Mouse (Mus musculus): Measurements from ENCODE around the gene Il2rb.

DNA sequence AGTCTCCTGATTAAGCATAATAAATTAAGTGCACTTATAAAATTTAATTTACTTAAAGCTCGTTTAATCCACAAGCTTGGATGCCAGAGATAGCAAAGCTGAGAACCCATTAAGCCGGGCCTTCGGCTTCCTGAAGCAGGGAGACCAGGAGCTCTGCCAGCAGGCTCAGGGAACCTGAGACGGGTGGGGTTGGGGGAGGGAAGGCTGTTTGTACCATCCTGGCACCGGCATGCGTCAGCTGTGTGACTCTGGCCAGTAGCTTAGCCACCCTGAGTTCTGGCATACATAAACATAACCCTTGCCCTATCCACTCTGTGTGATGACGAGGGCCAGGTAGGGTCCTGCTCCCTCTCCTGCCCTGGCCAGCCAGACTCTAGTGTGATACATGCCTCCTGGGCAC lies 39.0 kb downstream of the Il2rb start:
- no peak for TF ChIP-seq CTCF (IDR thresholded peaks at IDR 0.05; ENCODE audit: low read depth)
- no peak for TF ChIP-seq EP300 (IDR thresholded peaks at IDR 0.05; ENCODE audit: low read depth)

All from liver, postnatal 0 days (tissue).